ENCODE assay signal across 8 mouse cellular contexts in genomic region chr11:31871911-31872310, GRCm38 (mm10). TPM values are rescaled to one million over a fixed set of nuclear protein-coding genes. Genes with fewer than 3 reads are reported as not detected.
A peak's percentile ranks its signal among the peaks of the same experiment; 100 is the strongest.
DNase-seq lines count a peak whose midpoint lies in the region; ATAC-seq and TF ChIP-seq lines count a peak whose summit lies in the region.

TSS of gene Cpeb4 (plus strand) at chr11:31872211.

- no peaks in the 10 kb centered on the region for H3K36me3 ChIP-seq in limb, embryonic 14.5 days (ENCODE audit: control insufficient read depth, insufficient read depth, low read length)
- H3K36me3 ChIP-seq in stomach, embryonic 16.5 days (ENCODE audit: control insufficient read depth, insufficient read depth, low read length) = no peaks in the 10 kb centered on the region

- 45% methylated on average over 4 of the region's 4 CpGs for WGBS in lung, adult 2 months
- WGBS in limb, embryonic 14.5 days = 81% methylated on average over 4 of the region's 4 CpGs
- WGBS in stomach, embryonic 16.5 days = 76% methylated on average over 4 of the region's 4 CpGs

- intact Hi-C loops in heart, postnatal 14 days (cut with DNase I) = loop anchor here (2.0 to 5.0 kb wide), 4 partner anchors 35 to 199 kb away; no protein-coding TSS in a partner anchor

- no peak for ATAC-seq in limb, embryonic 14.5 days (ENCODE audit: low FRiP score, low read depth)
- no peak for ATAC-seq in stomach, embryonic 16.5 days (ENCODE audit: insufficient read depth, low FRiP score)

- no peak for TF ChIP-seq CTCF in lung, adult 2 months (IDR thresholded peaks at IDR 0.05; ENCODE audit: insufficient read depth, low read length)
- TF ChIP-seq CTCF in embryonic fibroblast, embryonic 13.5 days (IDR thresholded peaks at IDR 0.05; ENCODE audit: borderline replicate concordance, insufficient read depth, low read length) = no peak

- 0 out of 2 replicates have a peak within 1 kb of the TSS, but pooled peaks have one; percentile 21 for H3K27ac ChIP-seq in embryonic fibroblast, embryonic 13.5 days (ENCODE audit: insufficient read depth, low read length)
- no peak within 1 kb of the TSS for H3K27ac ChIP-seq in limb, embryonic 14.5 days (replicated peaks; ENCODE audit: low read depth, low read length)
- H3K27ac ChIP-seq in stomach, embryonic 16.5 days (ENCODE audit: low read length) = peak within 1 kb of the TSS; percentile 60

- H3K4me3 ChIP-seq in lung, adult 2 months (replicated peaks; ENCODE audit: extremely low read depth, low read depth, low read length) = peak within 1 kb of the TSS; percentile 75
- peak within 1 kb of the TSS; percentile 72 for H3K4me3 ChIP-seq in embryonic fibroblast, embryonic 13.5 days (ENCODE audit: insufficient read depth, low read length)
- peak within 1 kb of the TSS; percentile 84 for H3K4me3 ChIP-seq in limb, embryonic 14.5 days (replicated peaks; ENCODE audit: low read length)
- H3K4me3 ChIP-seq in stomach, embryonic 16.5 days (replicated peaks; ENCODE audit: low read length) = peak within 1 kb of the TSS; percentile 87

- H3K27me3 ChIP-seq in limb, embryonic 14.5 days (ENCODE audit: control insufficient read depth, insufficient read depth, low read length) = no peaks in the 10 kb centered on the region
- no peaks in the 10 kb centered on the region for H3K27me3 ChIP-seq in stomach, embryonic 16.5 days (ENCODE audit: control insufficient read depth, insufficient read depth, low read length)

- peak within 1 kb of the TSS; percentile 73 for H3K9ac ChIP-seq in limb, embryonic 14.5 days (ENCODE audit: low read depth, low read length, severe bottlenecking)
- H3K9ac ChIP-seq in stomach, embryonic 16.5 days (ENCODE audit: low read length) = peak within 1 kb of the TSS; percentile 85

- no peaks in the 10 kb centered on the region for H3K9me3 ChIP-seq in limb, embryonic 14.5 days (ENCODE audit: control insufficient read depth, low read length)
- H3K9me3 ChIP-seq in stomach, embryonic 16.5 days (replicated peaks; ENCODE audit: control insufficient read depth, low read length) = no peaks in the 10 kb centered on the region

- DNase-seq in lung, adult 2 months = no peak
- no peak for DNase-seq in lung, postnatal 14 days
- no peak for DNase-seq in heart, postnatal 14 days
- no peak for DNase-seq in limb, embryonic 14.5 days (ENCODE audit: low spot score)
- DNase-seq in frontal cortex, postnatal 10 days (ENCODE audit: low spot score in 2 of 2) = no peak
- no peak for DNase-seq in thymus, adult 18-20 months

- H3K4me2 ChIP-seq in limb, embryonic 14.5 days (replicated peaks; ENCODE audit: low read depth, low read length, severe bottlenecking) = peak within 1 kb of the TSS; percentile 90
- peak within 1 kb of the TSS; percentile 96 for H3K4me2 ChIP-seq in stomach, embryonic 16.5 days (ENCODE audit: low read depth, low read length)

- peaks cover 3% of the 10 kb centered on the region for H3K4me1 ChIP-seq in lung, adult 2 months (ENCODE audit: control insufficient read depth, insufficient read depth, low read length)
- H3K4me1 ChIP-seq in embryonic fibroblast, embryonic 13.5 days (ENCODE audit: control insufficient read depth, insufficient read depth, low read length) = no peaks in the 10 kb centered on the region
- H3K4me1 ChIP-seq in limb, embryonic 14.5 days (ENCODE audit: control insufficient read depth, insufficient read depth, low read length) = peaks cover 21% of the 10 kb centered on the region
- H3K4me1 ChIP-seq in stomach, embryonic 16.5 days (ENCODE audit: control insufficient read depth, insufficient read depth, low read length) = peaks cover 16% of the 10 kb centered on the region

- TF ChIP-seq POLR2A in lung, adult 2 months (IDR thresholded peaks at IDR 0.05; ENCODE audit: borderline replicate concordance, extremely low read depth, low read depth, low read length) = no peak
- TF ChIP-seq POLR2A in embryonic fibroblast, embryonic 13.5 days (IDR thresholded peaks at IDR 0.05; ENCODE audit: low read depth, low read length) = no peak
- no peak for TF ChIP-seq POLR2A in limb, embryonic 14.5 days (IDR thresholded peaks at IDR 0.05; ENCODE audit: borderline replicate concordance, extremely low read depth, insufficient read depth, insufficient read length)

RNA-seq across cellular contexts. Expression of gene Cpeb4, which starts in this region (rescaled TPM):
- polyA plus RNA-seq in lung, adult 2 months (2012; rRNA removed) = 13.4 and 17.4 TPM in 2 replicates
- polyA plus RNA-seq in embryonic fibroblast, embryonic 13.5 days (2011; ENCODE audit: insufficient read length, low read depth, missing spikeins) = 19.5 and 21.8 TPM in 2 replicates
- total RNA-seq in heart, postnatal 14 days (2021) = 10 to 100 TPM; 82.8 to 94.9 TPM
- 6.5 and 7.5 TPM in 2 replicates for polyA plus RNA-seq in limb, embryonic 14.5 days (2012; rRNA removed)
- polyA plus RNA-seq in limb, embryonic 14.5 days (2014; fragmentation: Nextera tagmentation; extraction: Ambion mirVana) = 4.9 and 5.1 TPM in 2 replicates
- 5.3 and 5.8 TPM in 2 replicates for polyA plus RNA-seq in stomach, embryonic 16.5 days (2015; fragmentation: Nextera tagmentation; extraction: Ambion mirVana)
